Mouse (Mus musculus) right cerebral cortex, adult 18-20 months (tissue): ENCODE data around the gene Gm7929.
"Not testable (repeated sequence)": the region's sequence is repeated elsewhere in the genome, so short reads cannot be mapped to it uniquely, and the experiment has no call there.

Experiments used
- DNase-seq: peaks from one replicate; pipeline ENCODE4 v3.0.0; 2022; ENCODE audit warnings: mixed read lengths

Gene Gm7929

DNA sequence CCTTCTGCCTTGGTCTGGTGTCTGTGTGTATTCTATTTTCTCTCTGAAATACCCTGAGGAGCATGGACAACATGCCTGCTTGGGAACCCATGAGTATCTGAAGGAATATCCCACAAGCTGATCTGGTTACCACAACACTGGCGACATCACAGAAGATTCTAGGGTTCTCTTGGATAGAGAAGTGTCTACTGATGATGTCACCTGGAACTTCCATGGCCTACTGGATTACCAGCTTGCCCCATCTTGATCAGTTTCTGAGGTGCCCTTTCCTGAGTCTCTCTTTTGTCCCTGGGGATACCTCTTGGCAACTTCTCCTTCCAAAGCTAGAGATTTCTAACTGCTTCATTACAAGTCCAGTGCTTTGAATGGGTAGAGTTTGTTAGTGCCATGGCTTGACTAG, at the start of gene Gm7929:
Gene Gm7929 (minus strand): TSS at position 101 of the 400 bp plus-strand sequence.
- not testable (repeated sequence) for DNase-seq

GRCm38 (mm10) chr14:41772341-41772740, 21.9 kb upstream of the Gm7929 start, which contains the start of gene Gm47189:
TSS of gene Gm47189 (minus strand) at chr14:41772441.
- DNase-seq, result not testable (repeated sequence)

- peak; percentile 0 for DNase-seq
These were observed 5.5 kb upstream of the Gm7929 start for GRCm38 (mm10) chr14:41755931-41756330.

GRCm38 (mm10) chr14:41723437-41723836, 27.0 kb downstream of the Gm7929 start:
- not testable (repeated sequence) for DNase-seq

DNA sequence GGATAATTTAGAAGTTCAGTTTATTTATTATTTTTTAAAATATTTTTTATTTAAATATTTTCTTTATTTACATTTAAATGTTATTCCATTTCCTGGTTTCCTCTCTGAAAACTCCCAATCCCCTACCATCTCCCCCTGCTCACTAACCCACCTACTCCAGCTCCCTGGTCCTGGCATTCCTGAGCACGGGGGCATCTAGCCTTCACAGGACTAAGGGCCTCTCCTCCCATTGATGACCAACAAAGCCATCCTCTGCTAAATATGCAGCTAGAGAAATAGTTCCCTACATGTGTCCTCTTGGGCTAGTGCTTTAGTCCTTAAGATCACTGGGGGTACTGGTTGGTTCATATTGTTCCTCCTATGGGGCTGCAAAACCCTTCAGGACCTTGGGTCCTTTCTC, 33.2 kb downstream of the Gm7929 start:
- not testable (repeated sequence) for DNase-seq

- DNase-seq, result not testable (repeated sequence)
These were observed 48.6 kb downstream of the Gm7929 start, which contains the start of gene Gm8068 for GRCm38 (mm10) chr14:41701785-41702184. TSS of gene Gm8068 (minus strand) at chr14:41701885.
